Mouse (Mus musculus) adipocyte (in vitro differentiated cells): ENCODE results near the gene Wdr86.
"Not testable (repeated sequence)": the region's sequence is repeated elsewhere in the genome, so short reads cannot be mapped to it uniquely, and the experiment has no call there.

Source experiments
- DNase-seq: peaks from one replicate; pipeline ENCODE4 v3.0.0-alpha.2; 2016; ENCODE audit warnings: low spot score

The Wdr86 gene

DNA sequence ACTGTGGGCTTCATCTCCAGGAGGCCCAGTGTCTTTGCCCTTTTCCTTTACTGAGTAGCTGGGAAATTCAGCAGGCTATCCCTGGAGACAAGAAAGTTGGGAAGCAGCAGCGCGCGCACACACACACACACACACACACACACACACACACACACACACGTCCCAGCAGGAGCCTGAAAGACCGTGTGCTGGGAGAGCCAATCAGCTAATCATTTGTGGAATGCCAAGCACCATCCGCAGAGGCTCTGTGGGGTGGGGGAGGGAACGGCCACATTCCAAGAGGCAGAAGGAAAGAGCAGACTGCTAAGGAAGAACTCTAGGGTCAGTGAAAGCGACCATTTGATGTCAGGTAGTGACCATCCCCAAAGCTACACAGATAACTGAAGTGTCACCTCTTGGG, 2.6 kb upstream of the Wdr86 start:
- peak; percentile 34 for DNase-seq

GRCm38 (mm10) chr5:24730986-24731385, 459 bp upstream of the Wdr86 start:
- no peak for DNase-seq

DNA sequence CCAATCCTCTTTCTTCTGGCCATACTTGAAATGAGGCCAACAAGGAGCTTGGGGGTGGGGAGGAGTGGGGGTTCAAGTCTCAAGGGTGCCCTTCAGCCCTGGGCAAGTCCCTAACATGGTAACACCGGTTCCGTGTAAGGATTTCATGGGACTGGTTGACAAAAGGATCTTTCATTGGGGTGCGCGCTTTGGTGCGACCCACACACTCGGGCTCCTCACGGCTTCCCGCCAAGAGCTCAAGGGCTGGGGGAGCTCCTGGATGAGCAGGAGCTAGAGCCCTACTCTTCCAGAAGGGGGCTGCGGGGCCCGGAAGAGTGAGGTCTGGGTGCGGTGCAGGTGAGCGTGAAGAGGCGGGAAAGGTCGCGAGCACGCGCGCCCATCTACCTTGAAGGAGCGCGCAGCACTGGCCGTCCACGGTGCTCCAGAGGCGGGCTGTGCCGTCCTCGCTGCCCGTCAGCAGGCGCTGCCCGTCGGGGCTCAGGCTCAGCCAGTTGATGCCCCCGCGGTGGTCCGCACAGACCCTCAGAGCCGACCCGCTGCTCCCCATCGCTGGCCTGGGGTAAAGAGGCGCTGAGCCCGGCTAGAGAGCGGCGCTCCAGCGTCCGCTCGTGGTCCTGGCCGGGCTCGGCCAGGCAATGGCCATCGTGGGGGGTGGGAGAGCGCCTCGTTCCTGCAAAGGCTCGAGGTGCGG, 585 bp downstream of the Wdr86 start:
- DNase-seq: no peak

DNA sequence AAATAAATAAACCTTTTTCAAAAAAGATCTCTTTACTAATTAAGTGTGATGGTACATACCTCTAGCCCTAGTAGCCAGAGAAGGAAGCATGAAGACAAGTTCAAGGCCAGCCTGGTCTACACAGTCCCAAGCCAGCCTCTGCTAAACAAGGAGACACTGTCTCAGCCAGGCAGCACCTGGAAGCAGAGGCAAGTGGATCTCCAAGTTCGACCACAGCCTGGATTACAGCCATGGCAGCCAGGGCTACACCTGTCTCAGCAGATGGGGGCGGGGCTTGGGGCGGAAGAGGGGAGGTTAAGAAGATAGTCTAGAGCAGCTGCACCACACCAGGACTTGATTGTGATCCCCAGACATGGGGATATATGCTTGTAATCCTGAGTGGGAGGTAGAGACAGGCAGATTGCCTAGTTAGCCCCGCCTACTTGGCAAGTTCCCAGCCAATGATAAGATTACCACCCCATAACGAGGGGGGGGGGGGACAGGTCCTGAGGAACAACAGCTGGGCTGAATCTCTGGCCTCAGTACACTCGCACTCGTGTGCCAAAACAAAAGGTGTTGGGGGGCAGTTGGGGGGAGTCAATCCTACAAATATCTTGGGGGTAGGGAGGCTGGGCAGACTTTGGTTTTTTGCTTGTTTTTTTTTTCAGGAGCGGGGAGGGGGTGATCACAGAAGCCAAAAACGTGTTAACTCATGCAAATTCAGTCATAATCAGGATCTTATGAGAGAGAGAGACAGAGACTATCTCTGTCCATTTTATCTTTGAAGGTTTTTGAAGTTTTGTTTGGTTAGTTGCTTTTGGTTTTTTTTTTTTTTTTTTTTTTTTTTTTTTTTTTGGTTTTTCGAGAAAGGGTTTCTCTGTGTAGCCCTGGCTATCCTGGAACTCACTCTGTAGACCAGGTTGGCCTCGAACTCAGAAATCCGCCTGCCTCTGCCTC, 3.4 kb downstream of the Wdr86 start:
- DNase-seq: no peak

DNA sequence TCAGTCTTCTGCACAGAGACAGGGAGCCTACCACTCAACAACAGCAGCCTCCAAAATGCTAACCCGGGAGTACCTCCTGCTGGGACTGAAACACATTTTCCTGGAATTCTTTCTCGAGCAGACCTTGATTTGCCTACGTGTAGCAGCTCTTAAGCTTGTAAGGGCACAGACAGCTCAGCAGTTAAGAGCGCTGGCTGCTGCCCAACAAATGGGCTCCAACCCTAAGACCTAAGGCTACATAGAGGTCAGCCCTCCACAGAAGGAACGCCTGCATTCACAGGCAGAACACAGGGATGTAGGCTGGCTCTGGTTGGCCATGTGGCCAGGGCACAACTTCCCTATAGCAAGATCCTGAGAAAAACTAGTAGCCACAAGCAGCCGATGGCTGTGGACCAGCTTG, 4.6 kb downstream of the Wdr86 start:
- DNase-seq: peak; percentile 75

- DNase-seq: peak; percentile 58
Measured at GRCm38 (mm10) chr5:24724805-24725204, 5.7 kb downstream of the Wdr86 start.

GRCm38 (mm10) chr5:24724270-24724634, 6.3 kb downstream of the Wdr86 start:
- peak; percentile 89 for DNase-seq

DNA sequence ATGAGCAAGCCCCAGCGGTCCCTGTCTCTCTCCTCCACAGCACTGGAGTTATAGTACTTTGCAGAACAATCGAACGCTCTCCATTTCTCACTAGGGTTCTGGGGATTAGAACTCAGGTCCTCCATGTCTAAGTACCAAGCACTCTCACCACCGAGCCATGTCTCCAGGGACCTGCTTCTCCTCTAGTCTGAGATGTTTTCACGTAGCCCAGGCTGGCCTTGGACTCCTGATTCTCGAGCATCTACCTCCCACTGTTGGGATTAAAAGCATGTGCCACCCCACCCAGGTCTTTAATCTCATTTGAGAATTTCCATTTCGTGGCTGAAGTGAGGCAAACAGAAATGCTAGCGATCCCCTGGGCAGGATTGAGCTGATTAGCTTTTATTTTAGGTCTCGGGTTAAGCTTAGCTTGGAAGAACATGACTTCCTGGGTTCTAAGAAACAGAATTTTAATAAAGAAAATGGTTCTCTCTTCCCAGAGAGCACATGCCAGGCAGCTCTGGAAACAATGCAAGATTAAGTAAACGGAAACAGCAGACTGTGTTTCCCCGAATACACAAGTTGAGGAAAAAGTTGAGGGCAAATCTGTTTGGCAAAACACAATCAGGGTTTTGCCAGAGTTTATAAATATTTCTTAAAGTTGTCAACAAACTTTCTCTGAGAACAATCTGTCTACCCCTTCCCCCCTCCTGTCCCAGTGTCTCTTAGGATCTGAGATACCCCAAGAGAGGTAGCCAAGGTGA, 6.8 kb downstream of the Wdr86 start:
- DNase-seq: peak; percentile 91

DNA sequence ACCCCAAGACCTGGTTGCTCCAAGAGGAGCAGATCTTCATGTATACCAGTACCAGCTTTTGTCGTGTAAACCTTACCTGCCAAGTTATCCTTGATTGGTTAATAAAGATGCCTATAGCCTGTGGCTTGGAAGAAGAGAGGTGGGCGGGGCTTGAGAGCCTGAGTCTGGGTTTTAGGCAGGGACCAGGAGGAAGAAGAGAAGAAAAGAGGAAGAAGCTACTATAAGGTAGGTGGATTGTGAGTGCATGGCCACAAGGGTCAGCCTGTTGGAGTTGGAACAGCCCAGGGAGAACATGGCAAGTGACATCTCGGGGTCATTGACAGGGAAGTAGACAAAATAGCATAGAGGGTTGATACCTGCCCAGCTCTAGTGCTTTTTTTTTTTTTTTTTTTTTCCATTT, 10.7 kb downstream of the Wdr86 start:
- DNase-seq: no peak

DNA sequence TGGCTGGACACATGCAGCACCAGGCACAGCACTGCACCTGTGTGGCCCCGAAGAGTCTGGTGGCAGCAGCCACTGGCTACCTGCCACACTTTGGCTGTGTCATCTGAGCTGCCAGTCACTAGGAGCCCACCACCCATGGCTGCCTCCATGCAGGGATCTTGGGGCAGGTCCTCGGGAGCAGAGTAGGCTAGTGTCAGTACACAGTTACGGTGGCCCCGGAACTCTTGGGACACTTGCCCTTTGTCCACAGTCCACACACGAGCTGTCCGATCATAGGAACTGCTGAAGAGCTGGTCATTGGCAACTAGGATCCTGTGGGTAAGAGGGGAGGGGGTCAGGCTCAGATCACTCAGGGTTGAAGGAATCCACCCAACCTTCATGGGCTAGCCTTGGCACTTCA, 12.5 kb downstream of the Wdr86 start:
- peak; percentile 29 for DNase-seq

GRCm38 (mm10) chr5:24713987-24714386, 16.5 kb downstream of the Wdr86 start:
- no peak for DNase-seq

DNA sequence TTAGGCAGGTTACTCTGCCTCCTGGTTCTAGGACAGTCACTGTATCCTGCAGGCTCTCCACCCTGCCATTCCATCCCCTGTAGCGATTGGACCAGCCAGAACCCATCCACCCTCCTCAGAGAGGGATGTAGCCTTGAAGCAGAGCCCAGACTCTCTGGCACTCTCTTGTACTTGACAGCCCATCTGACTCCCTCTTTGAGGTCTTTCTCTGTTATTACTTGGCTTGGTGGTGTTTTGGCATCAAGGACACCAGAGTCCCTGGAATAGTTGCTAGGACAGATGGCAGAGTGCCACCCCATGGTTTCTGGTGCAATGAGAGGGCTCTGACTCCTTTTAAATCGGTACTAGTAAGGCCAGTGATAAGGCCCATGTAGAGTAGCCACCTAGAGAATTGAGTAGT, 17.3 kb downstream of the Wdr86 start:
- peak; percentile 21 for DNase-seq

- DNase-seq: no peak
Measured at GRCm38 (mm10) chr5:24711615-24712014, 18.9 kb downstream of the Wdr86 start.

DNA sequence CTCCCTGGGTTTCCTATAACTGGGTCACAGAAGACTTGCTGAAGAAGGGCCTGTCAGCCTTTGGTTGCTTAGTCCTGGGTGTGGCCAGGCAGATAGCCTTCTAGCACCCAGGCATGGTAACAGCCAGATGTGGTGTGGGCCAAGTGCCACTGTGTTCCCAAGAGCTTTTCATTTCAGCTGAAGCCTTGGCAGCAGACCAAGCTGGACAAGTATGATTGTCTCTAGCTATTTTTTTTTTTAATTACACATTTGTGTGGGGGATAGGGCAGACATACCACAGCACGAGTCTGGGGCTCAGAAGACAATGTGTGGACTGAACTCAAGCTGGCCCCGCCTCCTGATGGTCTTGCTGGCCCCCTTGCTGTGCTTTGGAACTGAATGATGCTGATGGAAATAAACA, 20.6 kb downstream of the Wdr86 start:
- DNase-seq: peak; percentile 96

DNA sequence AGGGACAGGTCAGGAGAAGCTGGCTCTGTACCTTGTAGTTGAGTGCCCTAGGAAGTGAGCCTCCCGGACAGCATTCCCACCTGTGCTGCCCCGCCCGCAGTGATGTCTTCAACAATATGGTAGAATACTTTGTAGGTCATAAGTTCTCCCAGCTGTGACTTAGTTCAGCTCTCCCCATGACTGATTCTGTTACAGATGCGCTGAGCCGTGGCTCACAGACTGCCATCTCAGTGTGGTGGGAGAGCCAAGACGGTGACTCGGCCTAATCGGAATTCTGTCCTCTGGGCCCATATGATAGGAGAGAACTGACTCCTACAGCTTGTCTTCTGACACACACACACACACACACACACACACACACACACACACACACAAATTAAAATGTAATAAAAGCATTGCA, 25.9 kb downstream of the Wdr86 start:
- DNase-seq: no peak

DNA sequence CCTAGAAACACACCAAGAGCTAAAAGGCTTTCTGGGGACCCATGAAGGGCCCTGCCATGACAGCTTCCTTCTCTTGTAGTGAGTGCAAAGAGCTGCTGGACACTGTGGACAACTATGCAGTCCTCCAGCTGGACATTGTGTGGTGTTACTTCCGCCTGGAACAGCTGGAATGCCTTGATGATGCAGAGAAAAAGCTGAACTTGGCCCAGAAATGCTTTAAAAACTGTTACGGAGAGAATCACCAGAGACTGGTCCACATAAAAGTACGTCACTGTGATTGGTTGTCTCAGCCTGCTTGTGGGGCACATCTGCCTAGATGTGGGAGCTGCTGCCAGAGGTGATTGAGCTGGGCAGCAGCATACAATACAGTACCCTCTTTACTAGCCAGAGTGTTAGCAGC, 29.3 kb downstream of the Wdr86 start:
- DNase-seq: no peak

DNA sequence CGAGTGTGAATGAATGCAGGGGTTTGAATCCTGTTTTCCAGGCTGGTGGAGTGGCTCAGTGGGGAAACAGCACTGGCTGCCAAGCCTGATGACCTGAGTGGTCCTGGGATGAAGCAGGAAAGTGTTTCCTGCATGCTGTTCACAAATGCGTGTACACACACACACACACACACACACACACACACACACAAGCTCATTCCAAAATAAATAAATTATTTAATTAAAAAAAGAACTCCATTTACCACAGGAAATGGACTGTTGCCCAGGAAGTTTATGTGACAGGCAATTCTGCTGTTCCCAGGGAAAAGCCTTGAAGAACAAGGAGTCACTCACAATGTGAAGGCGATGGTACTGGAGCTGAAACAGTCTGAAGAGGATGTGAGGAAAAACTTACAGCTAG, 33.8 kb downstream of the Wdr86 start:
- DNase-seq: no peak

GRCm38 (mm10) chr5:24687696-24688095, 42.8 kb downstream of the Wdr86 start:
- peak; percentile 21 for DNase-seq

GRCm38 (mm10) chr5:24686671-24687420, 43.7 kb downstream of the Wdr86 start:
- DNase-seq: not testable (repeated sequence)

GRCm38 (mm10) chr5:24686176-24686575, 44.4 kb downstream of the Wdr86 start:
- DNase-seq: peak; percentile 87

GRCm38 (mm10) chr5:24685366-24686093, 45.0 kb downstream of the Wdr86 start, which contains the start of gene Nub1:
TSS of gene Nub1 (plus strand) at chr5:24685532.
- DNase-seq: peak; percentile 100
